Mouse (Mus musculus) liver, embryonic 14.5 days (tissue): ENCODE results near the gene Ovol3. TPM values are rescaled to one million over a fixed set of nuclear protein-coding genes. Genes with fewer than 3 reads are reported as not detected.

Source experiments
- ATAC-seq: fragments of 200-750 bp; cut with Nextera tagmentation; 2 replicates; pipeline ENCODE4 v1.8.0; 2017; ENCODE audit warnings: moderate number of reproducible peaks, mild to moderate bottlenecking, moderate library complexity; ENCODE audit not compliant: insufficient read depth
- DNase-seq, 3 experiments: peaks; one replicate each; pipeline ENCODE4 v3.0.0-alpha.2; 2012 to 2013; ENCODE audit warnings: low read depth in 3 of 3, low spot score in 3 of 3
- H3K27ac ChIP-seq: fragments of 300-500 bp; sonication (generic); 2 replicates; pipeline ENCODE4 v1.5.1; 2014; ENCODE audit warnings: moderate library complexity, mild to moderate bottlenecking, control low read depth, inconsistent platforms
- H3K27me3 ChIP-seq: fragments of 300-500 bp; sonication (generic); 2 replicates; pipeline ENCODE4 v1.6.1; 2014; ENCODE audit warnings: mild to moderate bottlenecking, low read length, moderate library complexity; ENCODE audit not compliant: control insufficient read depth, insufficient read depth
- H3K36me3 ChIP-seq: fragments of 300-500 bp; sonication (generic); replicated peaks from 2 replicates; pipeline ENCODE4 v1.6.1; 2014; ENCODE audit warnings: low read depth; ENCODE audit not compliant: control insufficient read depth, insufficient read depth
- H3K4me1 ChIP-seq, 2 experiments: fragments of 200-500 bp in 1 of 2; fragments of 300-500 bp in 1 of 2; sonication (generic) in 1 of 2; replicated peaks; 2 replicates each; pipeline ENCODE4 v1.6.1; 2012 to 2014; ENCODE audit warnings: antibody characterized with exemption in 1 of 2, inconsistent platforms in 1 of 2, low read length in 1 of 2; ENCODE audit not compliant: control insufficient read depth in 2 of 2, insufficient read depth in 2 of 2
- H3K4me2 ChIP-seq: fragments of 300-500 bp; sonication (generic); 2 replicates; pipeline ENCODE4 v1.6.1; 2014; ENCODE audit warnings: low read depth, mild to moderate bottlenecking, control low read depth, moderate library complexity
- H3K4me3 ChIP-seq, 2 experiments: fragments of 200-500 bp in 1 of 2; fragments of 300-500 bp in 1 of 2; sonication (generic) in 1 of 2; 2 replicates each; pipeline ENCODE4 v1.5.1; 2012 to 2014; ENCODE audit warnings: low read depth in 2 of 2, low read length in 2 of 2, mild to moderate bottlenecking in 2 of 2, control low read depth in 1 of 2, inconsistent platforms in 1 of 2, moderate library complexity in 1 of 2; ENCODE audit not compliant: insufficient read depth in 1 of 2
- H3K9ac ChIP-seq: fragments of 300-500 bp; sonication (generic); replicated peaks from 2 replicates; pipeline ENCODE4 v1.6.1; 2014; ENCODE audit warnings: mild to moderate bottlenecking, control low read depth, moderate library complexity
- H3K9me3 ChIP-seq: fragments of 300-500 bp; sonication (generic); 2 replicates; pipeline ENCODE4 v1.6.1; 2016; ENCODE audit warnings: low read length, mixed read lengths; ENCODE audit not compliant: control insufficient read depth
- CTCF ChIP-seq: IDR thresholded peaks from 2 replicates; pipeline ENCODE4 v1.5.1; 2016; ENCODE audit warnings: antibody characterized with exemption, low read depth, control low read depth
- EP300 ChIP-seq: IDR thresholded peaks from 2 replicates; pipeline ENCODE4 v1.6.1; 2016; ENCODE audit warnings: antibody characterized with exemption, low read depth
- WGBS: fragments of 180-500 bp; shearing (Covaris S2); extraction: QIAGEN DNeasy Blood & Tissue Kit; methylation state at CpG from one replicate; pipeline ENCODE4 v1.1.7; 2014; ENCODE audit not compliant: insufficient replicate concordance; 5-methylcytosine and 5-hydroxymethylcytosine counted together
- polyA plus RNA-seq, 2 experiments: library from polyadenylated mRNA; depleted of rRNA in 1 of 2; stranded (reverse) in 1 of 2; unstranded in 1 of 2; fragments of >200 nt; fragmentation: Nextera tagmentation in 1 of 2; extraction: Ambion mirVana in 1 of 2; gene quantifications; 2 replicates each; pipeline versions ENCODE4 v1.2.1 to v1.2.3; 2012 to 2014

The Ovol3 gene
- polyA plus RNA-seq, 2 experiments, result not detected

- no peak for ATAC-seq
- TF ChIP-seq EP300, result no peak
- no peak for TF ChIP-seq CTCF
- Histone ChIP-seq H3K36me3 (peaks cover 11% of the 10 kb centered on the region), H3K4me3 (peak overlapping the region in 1 of 2 experiments; percentile 82; a peak in 3 of 4 replicates), H3K27me3 (no peaks in the 10 kb centered on the region), H3K9ac (peak overlapping the region; percentile 16; the same call in 1 of the 2 replicates), H3K4me1 (peaks cover 9 to 15% of the 10 kb centered on the region in 2 experiments), H3K27ac (no peak overlapping the region), H3K4me2 (peak overlapping the region; percentile 89), H3K9me3 (no peaks in the 10 kb centered on the region)
- 59% methylated on average over 6 of the region's 6 CpGs for WGBS
- no peak for DNase-seq
Observed at GRCm38 (mm10) chr7:30195461-30195860, 40.1 kb downstream of the Ovol3 start.

- Histone ChIP-seq H3K9me3 (no peaks in the 10 kb centered on the region), H3K4me2 (peak overlapping the region; percentile 89), H3K36me3 (peaks cover 16% of the 10 kb centered on the region), H3K27me3 (no peaks in the 10 kb centered on the region), H3K4me1 (peaks cover 9 to 15% of the 10 kb centered on the region in 2 experiments), H3K9ac (peak overlapping the region; percentile 89), H3K27ac (peak overlapping the region; percentile 64), H3K4me3 (peak overlapping the region; percentile 82 to 85)
- under 1% methylated on average over 28 of the region's 28 CpGs for WGBS
- peak; percentile 87 for ATAC-seq
- no peak for TF ChIP-seq EP300
- peak; percentile 90 to 92 (median 90) for DNase-seq
Observed at GRCm38 (mm10) chr7:30194884-30195283, 40.6 kb downstream of the Ovol3 start.

GRCm38 (mm10) chr7:30194101-30194831, 41.3 kb downstream of the Ovol3 start:
- WGBS, result under 1% methylated on average over 26 of the region's 26 CpGs
- Histone ChIP-seq H3K4me3 (peak overlapping the region; percentile 82 to 85), H3K9ac (peak overlapping the region; percentile 89)

GRCm38 (mm10) chr7:30193581-30194100, 41.9 kb downstream of the Ovol3 start:
- TF ChIP-seq EP300 (no peak), CTCF (no peak)
- WGBS, result 1% methylated on average over 26 of the region's 26 CpGs

More at GRCm38 (mm10) chr7:30194101-30194831, 41.3 kb downstream of the Ovol3 start:
- H3K9me3 ChIP-seq, result no peaks in the 10 kb centered on the region
- peaks cover 9 to 15% of the 10 kb centered on the region in 2 experiments for H3K4me1 ChIP-seq
- TF ChIP-seq CTCF (no peak), EP300 (no peak)
- H3K4me2 ChIP-seq, result peak overlapping the region; percentile 89
- H3K27ac ChIP-seq, result peak overlapping the region; percentile 64
- peaks cover 18% of the 10 kb centered on the region for H3K36me3 ChIP-seq
- DNase-seq (peak in 1 of 3 experiments; percentile 47), ATAC-seq (peak; percentile 52)
- no peaks in the 10 kb centered on the region for H3K27me3 ChIP-seq

GRCm38 (mm10) chr7:30193013-30193412, 42.5 kb downstream of the Ovol3 start:
- H3K4me2 ChIP-seq, result peak overlapping the region; percentile 89
- peaks cover 26% of the 10 kb centered on the region for H3K36me3 ChIP-seq
- peak overlapping the region; percentile 89 for H3K9ac ChIP-seq
- 64% methylated on average over 9 of the region's 9 CpGs for WGBS
- no peaks in the 10 kb centered on the region for H3K27me3 ChIP-seq
- H3K27ac ChIP-seq, result peak overlapping the region; percentile 66
- DNase-seq (no peak), ATAC-seq (no peak)
- peak overlapping the region; percentile 29 to 82; a peak in 2 of 4 replicates for H3K4me3 ChIP-seq
- TF ChIP-seq EP300 (no peak), CTCF (no peak)
- H3K4me1 ChIP-seq, result peaks cover 9 to 15% of the 10 kb centered on the region in 2 experiments
- H3K9me3 ChIP-seq, result no peaks in the 10 kb centered on the region

More at GRCm38 (mm10) chr7:30193581-30194100, 41.9 kb downstream of the Ovol3 start:
- peak overlapping the region; percentile 82 to 85 for H3K4me3 ChIP-seq
- H3K27me3 ChIP-seq, result no peaks in the 10 kb centered on the region
- H3K4me1 ChIP-seq, result peaks cover 9 to 15% of the 10 kb centered on the region in 2 experiments
- DNase-seq, result peak; percentile 75 to 77 (median 75)
- ATAC-seq, result peak; percentile 77
- H3K4me2 ChIP-seq, result peak overlapping the region; percentile 89
- peak overlapping the region; percentile 89 for H3K9ac ChIP-seq
- peaks cover 21% of the 10 kb centered on the region for H3K36me3 ChIP-seq
- peak overlapping the region; percentile 66 for H3K27ac ChIP-seq
- H3K9me3 ChIP-seq, result no peaks in the 10 kb centered on the region
